Mouse (Mus musculus): ENCODE measurements around the gene Wwc2. TPM values are rescaled to one million over a fixed set of nuclear protein-coding genes. Genes with fewer than 3 reads are reported as not detected.

The Wwc2 gene
- polyA plus RNA-seq, 1 experiment from 2014 or later = 10.1 TPM

DNA sequence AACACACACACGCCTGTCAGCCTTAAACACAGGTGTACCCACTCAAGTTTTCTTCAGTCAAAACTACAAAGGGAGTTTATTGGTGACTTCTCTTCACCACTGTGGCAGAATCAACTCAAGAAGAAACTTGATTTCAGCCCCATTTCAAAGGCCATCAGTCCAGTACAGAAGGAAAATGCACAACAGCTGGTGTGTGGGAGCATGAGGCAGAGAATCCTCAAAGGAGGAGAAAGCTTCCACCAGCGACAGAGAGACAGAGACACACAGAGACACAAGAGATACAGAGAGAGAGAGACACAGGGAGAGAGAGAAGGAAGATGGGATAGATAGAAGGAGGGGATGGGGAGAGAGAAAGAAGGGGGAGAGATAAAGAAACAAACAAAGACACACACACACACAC, 188.4 kb downstream of the Wwc2 start:
- H3K4me1 ChIP-seq (ENCODE audit: control insufficient read depth, insufficient read depth, low read length) = no peaks in the 10 kb centered on the region
- H3K9ac ChIP-seq (ENCODE audit: low read length) = no peak overlapping the region
- H3K36me3 ChIP-seq (ENCODE audit: control insufficient read depth, insufficient read depth) = no peaks in the 10 kb centered on the region
- 69% methylated on average over 2 of the region's 2 CpGs for WGBS
- no peak for ATAC-seq (replicated peaks; ENCODE audit: extremely low read depth, insufficient read depth, low FRiP score)
- no peaks in the 10 kb centered on the region for H3K9me3 ChIP-seq (replicated peaks; ENCODE audit: control insufficient read depth, low read length)
- H3K4me2 ChIP-seq (ENCODE audit: low read depth, low read length) = no peak overlapping the region
- no peaks in the 10 kb centered on the region for H3K27me3 ChIP-seq (ENCODE audit: control insufficient read depth, insufficient read depth, low read length)
- no peak overlapping the region for H3K4me3 ChIP-seq (ENCODE audit: low read length)
- H3K27ac ChIP-seq (ENCODE audit: low read length) = no peak overlapping the region

DNA sequence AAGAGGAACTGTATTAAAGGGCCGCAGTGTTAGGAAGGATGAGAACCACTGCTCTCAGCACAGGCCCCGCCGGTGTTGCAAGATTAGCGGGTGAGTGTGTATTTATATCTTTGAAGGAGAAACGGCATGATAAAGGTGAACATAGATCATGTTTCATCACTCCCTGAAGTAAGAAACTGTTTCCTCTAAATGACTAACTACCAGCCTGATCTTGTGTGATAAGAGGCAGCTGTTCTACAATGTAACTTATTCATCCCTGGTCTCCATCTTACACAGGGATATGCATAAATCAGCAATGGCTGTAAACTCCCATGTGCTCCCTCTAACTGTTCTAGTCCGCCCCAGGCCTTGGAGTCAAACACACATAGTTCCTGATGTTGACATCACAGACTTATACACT, 191.3 kb downstream of the Wwc2 start:
- Histone ChIP-seq H3K4me1 (ENCODE audit: control insufficient read depth, insufficient read depth, low read length) (no peaks in the 10 kb centered on the region), H3K4me2 (ENCODE audit: low read depth, low read length) (no peak overlapping the region), H3K9me3 (replicated peaks; ENCODE audit: control insufficient read depth, low read length) (no peaks in the 10 kb centered on the region), H3K36me3 (ENCODE audit: control insufficient read depth, insufficient read depth) (no peaks in the 10 kb centered on the region), H3K4me3 (ENCODE audit: low read length) (no peak overlapping the region), H3K27me3 (ENCODE audit: control insufficient read depth, insufficient read depth, low read length) (no peaks in the 10 kb centered on the region), H3K9ac (ENCODE audit: low read length) (no peak overlapping the region), H3K27ac (ENCODE audit: low read length) (no peak overlapping the region)
- 49% methylated on average over 6 of the region's 6 CpGs for WGBS
- ATAC-seq (replicated peaks; ENCODE audit: extremely low read depth, insufficient read depth, low FRiP score) = no peak

DNA sequence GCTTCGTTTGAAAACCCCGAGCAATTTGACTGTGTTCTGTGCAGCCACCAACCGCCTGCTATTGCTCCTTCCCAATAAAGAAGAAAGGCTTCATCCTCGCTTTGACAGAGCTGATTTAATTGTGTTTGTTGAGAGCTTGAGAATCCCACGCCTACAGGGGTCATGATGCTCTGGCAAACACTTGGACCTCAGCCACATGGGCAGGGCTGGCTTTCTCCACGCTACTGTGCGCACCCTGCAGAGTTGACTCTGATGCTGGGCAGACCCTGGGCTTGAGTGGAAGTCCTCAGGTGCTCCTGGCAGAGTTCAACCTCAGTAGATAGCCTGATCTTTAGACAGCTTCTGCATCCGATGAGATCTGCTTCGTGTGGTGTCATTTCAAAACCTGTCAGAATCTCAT, 198.7 kb downstream of the Wwc2 start:
- Histone ChIP-seq H3K36me3 (ENCODE audit: control insufficient read depth, insufficient read depth) (no peaks in the 10 kb centered on the region), H3K4me2 (ENCODE audit: low read depth, low read length) (no peak overlapping the region), H3K4me1 (ENCODE audit: control insufficient read depth, insufficient read depth, low read length) (peaks cover 4% of the 10 kb centered on the region; the same call in 1 of the 2 replicates), H3K27ac (ENCODE audit: low read length) (no peak overlapping the region), H3K4me3 (ENCODE audit: low read length) (no peak overlapping the region), H3K9me3 (replicated peaks; ENCODE audit: control insufficient read depth, low read length) (no peaks in the 10 kb centered on the region), H3K27me3 (ENCODE audit: control insufficient read depth, insufficient read depth, low read length) (no peaks in the 10 kb centered on the region), H3K9ac (ENCODE audit: low read length) (no peak overlapping the region)
- ATAC-seq (replicated peaks; ENCODE audit: extremely low read depth, insufficient read depth, low FRiP score) = no peak
- WGBS = 67% methylated on average over 9 of the region's 9 CpGs

DNA sequence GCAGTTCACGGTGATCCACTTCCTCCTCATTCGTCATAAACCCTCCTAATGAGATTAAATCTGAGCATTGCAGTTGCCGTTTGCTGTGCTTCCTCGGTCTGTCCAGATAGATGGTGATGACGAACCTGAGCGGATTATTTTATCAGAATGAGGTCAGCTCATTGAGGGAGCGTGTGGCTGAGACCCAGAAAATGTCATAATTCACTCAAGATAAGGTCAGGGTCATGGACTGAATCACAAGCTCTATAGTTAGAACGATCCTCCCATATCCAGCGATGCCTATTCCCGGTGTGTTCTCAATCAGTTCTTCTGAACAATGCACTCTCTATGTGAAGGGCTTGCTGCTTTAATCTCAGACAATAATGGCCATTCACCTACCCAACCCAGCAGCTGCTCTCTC, 203.0 kb downstream of the Wwc2 start:
- WGBS = 22% methylated on average over 10 of the region's 10 CpGs
- H3K27me3 ChIP-seq (ENCODE audit: control insufficient read depth, insufficient read depth, low read length) = no peaks in the 10 kb centered on the region
- ATAC-seq (replicated peaks; ENCODE audit: extremely low read depth, insufficient read depth, low FRiP score) = peak; percentile 77
- H3K4me3 ChIP-seq (ENCODE audit: low read length) = no peak overlapping the region
- peaks cover 4% of the 10 kb centered on the region; the same call in 1 of the 2 replicates for H3K4me1 ChIP-seq (ENCODE audit: control insufficient read depth, insufficient read depth, low read length)
- H3K4me2 ChIP-seq (ENCODE audit: low read depth, low read length) = peak overlapping the region; percentile 41
- H3K27ac ChIP-seq (ENCODE audit: low read length) = no peak overlapping the region
- no peaks in the 10 kb centered on the region for H3K36me3 ChIP-seq (ENCODE audit: control insufficient read depth, insufficient read depth)
- no peaks in the 10 kb centered on the region for H3K9me3 ChIP-seq (replicated peaks; ENCODE audit: control insufficient read depth, low read length)
- H3K9ac ChIP-seq (ENCODE audit: low read length) = no peak overlapping the region

DNA sequence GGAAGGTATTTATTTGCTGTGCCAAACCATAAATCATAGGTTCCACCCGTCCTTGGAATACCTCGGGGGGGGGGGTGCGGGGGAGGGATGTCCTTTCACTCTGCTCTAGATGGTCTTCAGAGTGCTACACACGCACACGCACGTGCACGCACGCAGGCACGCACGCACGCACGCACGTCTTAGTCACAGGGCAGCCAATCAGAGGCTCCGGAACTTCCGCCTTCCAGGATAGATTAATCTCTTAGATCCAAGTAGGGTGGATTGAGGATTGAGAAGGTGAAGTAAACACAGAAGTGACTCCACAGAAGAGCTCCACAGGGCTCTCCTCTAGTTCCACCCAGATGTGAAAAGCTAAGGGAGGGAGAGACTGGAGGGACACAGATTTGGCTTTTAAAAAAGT, 204.4 kb downstream of the Wwc2 start:
- Histone ChIP-seq H3K4me1 (ENCODE audit: control insufficient read depth, insufficient read depth, low read length) (peaks cover 4% of the 10 kb centered on the region; the same call in 1 of the 2 replicates), H3K4me3 (ENCODE audit: low read length) (no peak overlapping the region), H3K9me3 (replicated peaks; ENCODE audit: control insufficient read depth, low read length) (no peaks in the 10 kb centered on the region), H3K27ac (ENCODE audit: low read length) (no peak overlapping the region), H3K9ac (ENCODE audit: low read length) (no peak overlapping the region), H3K4me2 (ENCODE audit: low read depth, low read length) (no peak overlapping the region), H3K27me3 (ENCODE audit: control insufficient read depth, insufficient read depth, low read length) (no peaks in the 10 kb centered on the region), H3K36me3 (ENCODE audit: control insufficient read depth, insufficient read depth) (no peaks in the 10 kb centered on the region)
- WGBS = 91% methylated on average over 15 of the region's 15 CpGs
- ATAC-seq (replicated peaks; ENCODE audit: extremely low read depth, insufficient read depth, low FRiP score) = no peak

DNA sequence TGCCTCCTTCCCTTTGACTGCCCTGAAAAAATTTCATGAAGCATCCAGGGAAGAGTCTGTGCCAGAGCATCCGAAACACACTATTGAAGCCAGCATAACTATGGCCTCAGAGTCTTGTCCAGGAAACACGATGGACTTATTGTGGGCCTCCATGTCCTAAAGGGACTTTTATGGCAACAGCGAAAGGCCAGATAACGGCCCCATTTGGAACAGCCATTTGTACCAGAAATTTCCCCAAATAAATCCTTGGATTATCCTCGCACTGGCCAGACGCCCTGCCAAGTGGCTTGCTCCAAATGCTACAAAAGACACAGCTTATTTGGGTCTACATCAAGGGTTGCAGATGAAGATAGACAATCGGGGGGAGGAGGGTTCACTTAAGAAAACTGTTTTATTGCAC, 206.3 kb downstream of the Wwc2 start:
- H3K4me2 ChIP-seq (ENCODE audit: low read depth, low read length) = no peak overlapping the region
- peaks cover 4% of the 10 kb centered on the region; the same call in 1 of the 2 replicates for H3K4me1 ChIP-seq (ENCODE audit: control insufficient read depth, insufficient read depth, low read length)
- ATAC-seq (replicated peaks; ENCODE audit: extremely low read depth, insufficient read depth, low FRiP score) = no peak
- no peaks in the 10 kb centered on the region for H3K27me3 ChIP-seq (ENCODE audit: control insufficient read depth, insufficient read depth, low read length)
- no peak overlapping the region for H3K9ac ChIP-seq (ENCODE audit: low read length)
- 79% methylated on average over 7 of the region's 7 CpGs for WGBS
- no peak overlapping the region for H3K4me3 ChIP-seq (ENCODE audit: low read length)
- H3K9me3 ChIP-seq (replicated peaks; ENCODE audit: control insufficient read depth, low read length) = no peaks in the 10 kb centered on the region
- no peaks in the 10 kb centered on the region for H3K36me3 ChIP-seq (ENCODE audit: control insufficient read depth, insufficient read depth)
- no peak overlapping the region for H3K27ac ChIP-seq (ENCODE audit: low read length)

DNA sequence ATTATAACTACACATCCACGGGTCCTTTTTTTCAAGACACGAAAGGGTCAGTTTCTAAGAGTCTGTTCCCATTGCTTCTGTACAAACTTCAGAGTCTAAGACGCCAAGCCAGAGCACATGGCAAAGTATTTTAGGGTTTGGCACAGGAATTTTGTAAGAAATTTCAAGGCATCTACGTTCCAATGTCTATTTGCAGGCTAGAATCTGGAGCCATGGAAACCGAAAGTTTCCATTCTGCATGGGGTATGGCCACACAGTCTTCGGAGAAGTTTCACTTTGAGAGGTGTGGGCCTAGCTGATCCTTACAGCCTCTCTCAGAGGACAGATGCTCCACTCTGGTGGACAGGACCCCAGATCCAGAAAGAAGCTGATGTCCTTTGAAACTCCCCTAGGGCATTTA, 206.8 kb downstream of the Wwc2 start:
- H3K36me3 ChIP-seq (ENCODE audit: control insufficient read depth, insufficient read depth) = no peaks in the 10 kb centered on the region
- 88% methylated on average over 6 of the region's 6 CpGs for WGBS
- H3K27ac ChIP-seq (ENCODE audit: low read length) = no peak overlapping the region
- no peaks in the 10 kb centered on the region for H3K27me3 ChIP-seq (ENCODE audit: control insufficient read depth, insufficient read depth, low read length)
- H3K4me1 ChIP-seq (ENCODE audit: control insufficient read depth, insufficient read depth, low read length) = peaks cover 4% of the 10 kb centered on the region; the same call in 1 of the 2 replicates
- H3K9me3 ChIP-seq (replicated peaks; ENCODE audit: control insufficient read depth, low read length) = no peaks in the 10 kb centered on the region
- no peak overlapping the region for H3K9ac ChIP-seq (ENCODE audit: low read length)
- ATAC-seq (replicated peaks; ENCODE audit: extremely low read depth, insufficient read depth, low FRiP score) = no peak
- no peak overlapping the region for H3K4me2 ChIP-seq (ENCODE audit: low read depth, low read length)
- H3K4me3 ChIP-seq (ENCODE audit: low read length) = no peak overlapping the region

DNA sequence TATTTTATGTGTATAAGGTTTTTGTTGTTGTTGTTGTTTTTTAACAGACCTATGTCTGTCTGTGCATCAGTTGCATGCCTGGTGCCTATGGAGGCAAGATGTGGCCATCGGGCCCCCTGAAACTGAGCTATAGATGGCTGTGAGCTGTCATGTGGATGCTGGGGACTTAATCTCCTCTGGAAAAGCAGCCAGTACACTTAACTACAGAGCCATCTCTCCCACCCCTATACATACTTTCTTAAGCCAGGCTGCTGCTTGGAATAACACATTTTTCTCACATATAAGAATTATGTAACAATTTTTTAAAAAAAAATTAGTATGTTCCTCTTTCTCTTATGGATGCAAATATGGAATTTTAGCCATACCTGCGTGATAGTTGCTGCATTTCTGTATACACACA, 207.2 kb downstream of the Wwc2 start:
- H3K4me1 ChIP-seq (ENCODE audit: control insufficient read depth, insufficient read depth, low read length) = peaks cover 4% of the 10 kb centered on the region; the same call in 1 of the 2 replicates
- H3K27ac ChIP-seq (ENCODE audit: low read length) = no peak overlapping the region
- WGBS = 95% methylated on average over 2 of the region's 2 CpGs
- no peak overlapping the region for H3K4me3 ChIP-seq (ENCODE audit: low read length)
- no peaks in the 10 kb centered on the region for H3K9me3 ChIP-seq (replicated peaks; ENCODE audit: control insufficient read depth, low read length)
- H3K36me3 ChIP-seq (ENCODE audit: control insufficient read depth, insufficient read depth) = no peaks in the 10 kb centered on the region
- no peak for ATAC-seq (replicated peaks; ENCODE audit: extremely low read depth, insufficient read depth, low FRiP score)
- H3K4me2 ChIP-seq (ENCODE audit: low read depth, low read length) = no peak overlapping the region
- no peak overlapping the region for H3K9ac ChIP-seq (ENCODE audit: low read length)
- H3K27me3 ChIP-seq (ENCODE audit: control insufficient read depth, insufficient read depth, low read length) = no peaks in the 10 kb centered on the region

DNA sequence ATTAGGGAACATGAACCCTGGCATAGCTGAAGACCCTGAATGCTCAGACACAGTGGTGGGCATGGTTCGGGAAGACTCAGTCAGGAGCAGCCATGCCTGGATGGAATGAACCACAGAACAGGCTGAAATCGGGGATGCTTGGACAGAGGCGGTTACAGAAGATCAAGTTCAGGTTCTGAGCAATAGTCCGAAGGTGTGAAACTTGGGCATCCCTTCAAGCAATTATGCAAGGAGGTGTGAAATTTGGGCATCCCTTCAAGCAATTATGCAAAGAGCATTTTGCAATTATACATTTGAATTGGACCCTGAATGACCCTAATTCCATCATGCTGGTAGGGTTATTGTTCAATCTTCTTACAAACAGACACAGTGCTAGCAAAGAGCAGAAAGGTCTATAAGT, 208.8 kb downstream of the Wwc2 start:
- Histone ChIP-seq H3K9ac (ENCODE audit: low read length) (no peak overlapping the region), H3K9me3 (replicated peaks; ENCODE audit: control insufficient read depth, low read length) (no peaks in the 10 kb centered on the region), H3K4me1 (ENCODE audit: control insufficient read depth, insufficient read depth, low read length) (no peaks in the 10 kb centered on the region), H3K4me3 (ENCODE audit: low read length) (no peak overlapping the region), H3K36me3 (ENCODE audit: control insufficient read depth, insufficient read depth) (no peaks in the 10 kb centered on the region), H3K27me3 (ENCODE audit: control insufficient read depth, insufficient read depth, low read length) (no peaks in the 10 kb centered on the region), H3K27ac (ENCODE audit: low read length) (no peak overlapping the region), H3K4me2 (ENCODE audit: low read depth, low read length) (no peak overlapping the region)
- no peak for ATAC-seq (replicated peaks; ENCODE audit: extremely low read depth, insufficient read depth, low FRiP score)
- WGBS = 83% methylated on average over 4 of the region's 4 CpGs

DNA sequence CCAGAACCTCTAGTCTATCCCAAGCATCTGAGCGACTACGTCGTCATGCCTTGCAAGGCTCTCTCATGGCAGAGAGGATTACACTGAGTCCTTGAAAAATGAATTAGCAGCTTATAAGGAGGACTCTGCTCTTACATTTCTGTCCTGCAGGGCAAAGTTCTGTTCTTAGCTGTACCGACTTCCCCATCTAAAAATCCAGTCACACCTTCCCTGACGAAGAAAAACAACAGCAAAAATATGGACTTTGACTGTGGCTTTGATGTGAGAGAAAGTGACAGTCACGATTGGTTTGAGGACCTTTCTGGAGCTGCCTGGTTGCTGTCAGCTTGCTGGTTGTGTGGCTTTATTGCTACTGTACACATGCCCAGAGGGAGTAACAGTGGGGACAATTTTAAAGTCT, 211.1 kb downstream of the Wwc2 start:
- H3K36me3 ChIP-seq (ENCODE audit: control insufficient read depth, insufficient read depth) = no peaks in the 10 kb centered on the region
- 72% methylated on average over 6 of the region's 6 CpGs for WGBS

More for the DNA sequence above, 211.1 kb downstream of the Wwc2 start:
- ATAC-seq (replicated peaks; ENCODE audit: extremely low read depth, insufficient read depth, low FRiP score) = no peak
- no peak overlapping the region for H3K9ac ChIP-seq (ENCODE audit: low read length)
- H3K4me1 ChIP-seq (ENCODE audit: control insufficient read depth, insufficient read depth, low read length) = no peaks in the 10 kb centered on the region
- H3K4me3 ChIP-seq (ENCODE audit: low read length) = no peak overlapping the region
- no peak overlapping the region for H3K27ac ChIP-seq (ENCODE audit: low read length)
- H3K9me3 ChIP-seq (replicated peaks; ENCODE audit: control insufficient read depth, low read length) = no peaks in the 10 kb centered on the region
- H3K27me3 ChIP-seq (ENCODE audit: control insufficient read depth, insufficient read depth, low read length) = no peaks in the 10 kb centered on the region
- no peak overlapping the region for H3K4me2 ChIP-seq (ENCODE audit: low read depth, low read length)
